Mouse (Mus musculus) mouse trophoblast stem cell (cell line): ENCODE measurements around the gene Gm49322.

ENCODE experiments used
- in situ Hi-C, 2 experiments: fragments of 300-500 bp; cut with MseI, MboI; formaldehyde crosslinking; loops; 2 replicates in 1 of 2; 3 replicates in 1 of 2; pipeline ENCODE4 v1.15.1; 2025

Gm49322 gene

GRCm38 (mm10) chr10:80655406-80656129, 49.7 kb downstream of the Gm49322 start:
- in situ Hi-C loops, result no loop called here

GRCm38 (mm10) chr10:80656130-80656862, 50.5 kb downstream of the Gm49322 start:
- in situ Hi-C loops, result no loop called here

- in situ Hi-C loops, result no loop called here
Measured at GRCm38 (mm10) chr10:80656863-80657623, 51.2 kb downstream of the Gm49322 start, which contains the start of gene Btbd2. TSS of gene Btbd2 (minus strand) at chr10:80657071.

- in situ Hi-C loops, result no loop called here
Measured at GRCm38 (mm10) chr10:80658194-80658840, 52.5 kb downstream of the Gm49322 start.

GRCm38 (mm10) chr10:80658841-80659202, 53.0 kb downstream of the Gm49322 start:
- in situ Hi-C loops, result no loop called here

- in situ Hi-C loops, result no loop called here
Measured at GRCm38 (mm10) chr10:80659213-80659612, 53.4 kb downstream of the Gm49322 start.

- in situ Hi-C loops, result no loop called here
Measured at GRCm38 (mm10) chr10:80661149-80661548, 55.3 kb downstream of the Gm49322 start.

- in situ Hi-C loops, result no loop called here
Measured at GRCm38 (mm10) chr10:80663485-80664196, 57.8 kb downstream of the Gm49322 start.

GRCm38 (mm10) chr10:80664197-80665015, 58.6 kb downstream of the Gm49322 start:
- in situ Hi-C loops, result no loop called here

GRCm38 (mm10) chr10:80665016-80665380, 59.2 kb downstream of the Gm49322 start:
- in situ Hi-C loops, result no loop called here
